Mouse (Mus musculus): Measurements from ENCODE around the gene Hoxa7.

The Hoxa7 gene

DNA sequence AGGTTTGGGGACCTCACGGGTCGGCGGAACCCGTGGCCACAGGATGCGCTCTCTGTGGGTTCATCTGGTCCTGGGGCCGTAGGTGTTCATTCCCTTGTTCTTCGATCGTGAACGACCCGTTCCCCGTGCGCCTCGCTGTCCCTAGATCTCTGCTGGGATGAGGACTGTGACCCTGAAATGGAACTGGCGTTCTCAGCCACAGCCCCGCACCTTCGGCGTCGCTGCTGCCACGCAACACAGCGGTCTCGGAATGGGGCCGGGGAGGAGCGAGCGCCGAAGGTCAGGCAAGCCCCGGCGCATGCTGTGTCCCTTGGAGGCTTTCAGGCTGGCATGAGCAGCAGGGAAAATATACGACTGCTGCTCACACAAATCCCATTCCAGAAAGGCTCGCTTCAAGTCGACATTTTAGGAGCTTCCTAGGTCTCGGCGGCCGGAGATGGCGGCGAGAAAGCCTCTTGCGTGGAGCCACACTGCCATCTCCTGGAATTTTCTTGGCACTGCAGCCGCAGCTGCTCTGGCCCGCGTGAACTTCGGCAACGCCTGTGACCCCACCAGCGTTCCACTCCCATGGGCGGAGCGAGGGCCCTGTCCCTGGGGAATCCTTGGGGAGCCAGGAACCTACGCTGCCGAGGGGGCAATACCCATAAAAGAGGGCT is at the start of gene Hoxa7:
Gene Hoxa7 (minus strand): TSS at position 518 of the 656 bp plus-strand sequence.
- in situ Hi-C loops (cut with MboI; ENCODE audit: unreplicated experiment in 2 of 2): loop anchor here (5.0 to 25.0 kb wide), 9 partner anchors 357 to 1434 kb away; no protein-coding TSS in a partner anchor

DNA sequence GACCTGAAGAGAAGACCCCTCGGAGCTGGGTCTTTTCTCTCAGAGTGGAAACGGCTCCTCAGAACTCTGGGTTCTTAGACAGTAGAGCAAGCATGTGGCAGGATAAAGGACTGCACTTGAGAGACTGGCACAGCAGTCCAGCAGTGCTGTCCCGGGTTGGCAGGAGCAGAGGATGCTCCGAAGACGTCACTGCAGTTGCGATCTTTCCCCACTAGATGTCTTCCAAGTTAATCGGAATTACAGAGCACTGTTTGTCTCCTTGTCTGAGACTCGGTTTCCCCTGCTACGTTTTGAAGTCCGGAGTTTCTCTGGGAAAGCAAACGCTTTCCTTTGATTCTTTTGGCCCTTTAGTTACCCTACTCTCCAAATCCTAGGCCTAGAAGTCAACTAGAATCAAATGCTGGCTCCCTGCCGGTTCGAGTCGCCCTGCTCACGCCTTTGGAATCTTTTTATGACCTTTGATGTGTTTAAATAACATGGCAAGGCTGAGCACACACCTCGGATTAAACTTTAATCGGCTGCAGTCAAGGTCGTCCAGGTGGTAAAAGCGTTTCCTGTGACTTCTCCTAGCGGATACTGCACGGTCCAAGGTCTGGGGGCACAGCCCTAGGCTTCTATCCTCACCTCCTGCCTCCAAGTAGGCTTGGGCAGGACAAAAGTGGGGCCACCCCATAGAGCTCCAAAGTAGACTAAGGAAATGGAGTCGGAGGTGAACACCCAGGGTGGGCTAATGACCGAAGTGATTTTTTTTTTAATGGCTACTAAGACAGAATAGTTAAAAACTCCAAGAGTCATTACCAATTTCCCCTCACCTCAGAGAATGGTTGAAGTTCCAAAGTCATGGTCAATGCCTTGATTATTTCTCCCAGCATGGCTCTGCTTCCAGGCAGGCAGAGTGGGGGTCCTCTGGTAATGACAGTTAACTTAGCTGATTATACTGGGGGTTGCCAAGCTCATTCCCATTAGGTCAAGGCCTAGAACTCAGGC is 49.1 kb upstream of the Hoxa7 start:
- in situ Hi-C loops (cut with MboI; ENCODE audit: unreplicated experiment in 2 of 2): loop anchor here in 1 of 2 experiments (25.0 kb wide), 1 partner anchor 1942 kb away; no protein-coding TSS in a partner anchor

DNA sequence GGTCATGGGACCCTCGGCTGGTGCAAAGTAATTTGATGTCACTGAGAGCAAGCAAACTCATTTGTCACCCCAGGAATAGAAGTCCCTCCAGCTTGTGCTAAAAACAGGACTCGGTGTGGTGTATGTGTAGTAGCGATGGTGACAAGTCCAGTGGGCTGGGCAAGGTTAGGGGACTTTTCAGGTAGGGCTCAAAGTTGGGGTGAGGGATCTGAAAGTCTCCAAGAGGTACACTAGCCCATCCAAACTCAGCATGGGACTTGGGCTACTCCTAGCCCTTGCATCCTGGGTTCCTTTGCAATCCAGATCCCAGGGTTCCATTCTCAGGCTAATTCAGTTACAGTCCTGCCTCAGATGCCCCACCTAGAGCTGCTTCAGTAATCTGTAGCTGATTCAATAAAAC is 47.1 kb upstream of the Hoxa7 start:
- in situ Hi-C loops (cut with MboI; ENCODE audit: unreplicated experiment in 2 of 2): loop anchor here in 1 of 2 experiments (25.0 kb wide), 1 partner anchor 1944 kb away; no protein-coding TSS in a partner anchor

DNA sequence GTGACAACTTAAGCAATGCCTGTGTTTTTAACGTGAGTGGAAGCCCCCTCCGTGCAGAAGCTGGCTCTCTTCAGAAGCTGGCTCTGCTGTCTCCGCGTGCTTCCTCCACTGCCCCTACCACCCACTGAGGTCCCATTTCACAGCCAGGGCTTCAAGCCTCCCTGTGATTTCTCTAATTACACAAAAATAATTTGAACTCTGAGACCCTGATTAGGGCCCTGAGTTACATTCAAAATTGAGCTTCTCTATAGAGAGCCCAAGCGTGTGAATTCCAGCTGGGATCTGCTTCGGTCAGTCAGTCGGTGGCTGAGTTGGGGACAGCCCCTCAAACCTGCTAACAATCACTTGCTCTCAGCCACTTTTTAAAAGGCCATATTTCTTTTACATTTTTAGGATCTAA is 46.7 kb upstream of the Hoxa7 start:
- in situ Hi-C loops (cut with MboI; ENCODE audit: unreplicated experiment in 2 of 2): loop anchor here in 1 of 2 experiments (25.0 kb wide), 1 partner anchor 1944 kb away; no protein-coding TSS in a partner anchor

DNA sequence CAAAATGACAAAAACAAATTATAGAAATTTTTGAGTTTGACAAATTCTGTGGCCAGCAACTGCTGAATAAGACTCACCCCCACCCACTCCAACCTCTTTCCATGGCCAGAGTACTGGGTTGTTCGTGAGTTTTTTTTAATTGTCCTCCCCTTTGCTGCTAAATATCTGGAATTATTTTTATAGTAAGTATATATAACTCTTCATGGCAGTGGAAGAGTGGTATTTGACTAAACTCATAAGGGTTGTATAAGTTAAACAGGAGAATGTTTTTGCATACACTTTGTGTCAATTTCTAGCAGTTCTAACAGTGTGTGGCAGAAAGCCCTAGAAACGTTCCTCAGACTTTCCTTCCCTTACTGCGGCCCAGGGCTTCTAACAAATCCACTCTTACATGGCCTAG is 46.0 kb upstream of the Hoxa7 start:
- in situ Hi-C loops (cut with MboI; ENCODE audit: unreplicated experiment in 2 of 2): loop anchor here in 1 of 2 experiments (25.0 kb wide), 1 partner anchor 1945 kb away; no protein-coding TSS in a partner anchor

DNA sequence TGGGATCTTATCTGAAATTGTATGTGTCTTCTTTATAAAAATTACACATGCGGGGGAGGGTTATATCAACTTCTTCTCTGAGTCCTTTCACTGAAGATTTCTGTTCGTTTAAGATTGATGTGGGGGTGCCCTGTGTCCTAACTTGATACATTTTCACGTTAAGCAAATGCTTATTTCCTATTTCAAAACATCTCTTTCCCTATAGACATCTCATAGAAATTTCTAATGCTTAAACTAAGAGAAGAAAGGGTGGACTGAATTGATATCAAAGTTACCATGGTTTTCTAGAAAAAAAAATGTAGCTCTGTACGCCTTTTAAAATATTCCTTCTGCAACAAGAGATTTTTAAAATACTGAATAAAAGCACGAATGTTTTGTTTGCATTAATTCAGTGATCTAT is 45.6 kb upstream of the Hoxa7 start:
- in situ Hi-C loops (cut with MboI; ENCODE audit: unreplicated experiment in 2 of 2): loop anchor here in 1 of 2 experiments (25.0 kb wide), 1 partner anchor 1945 kb away; no protein-coding TSS in a partner anchor

DNA sequence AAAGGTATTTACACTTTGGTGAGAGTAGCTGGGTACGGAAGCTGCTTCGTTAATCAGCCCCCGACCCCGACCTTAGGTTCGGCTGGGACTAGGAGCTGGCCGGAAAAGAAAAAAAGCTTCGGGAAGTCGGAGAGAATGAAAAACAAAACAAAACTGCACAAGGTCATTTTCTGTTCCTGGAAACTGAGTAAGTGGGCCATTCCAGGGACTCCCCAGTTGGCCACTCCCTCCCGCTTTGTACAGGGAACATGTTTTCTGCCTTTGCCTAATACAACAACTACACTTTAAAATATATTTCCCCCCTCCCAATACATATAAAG is 45.0 kb upstream of the Hoxa7 start:
- in situ Hi-C loops (cut with MboI; ENCODE audit: unreplicated experiment in 2 of 2): loop anchor here in 1 of 2 experiments (25.0 kb wide), 1 partner anchor 1946 kb away; no protein-coding TSS in a partner anchor

DNA sequence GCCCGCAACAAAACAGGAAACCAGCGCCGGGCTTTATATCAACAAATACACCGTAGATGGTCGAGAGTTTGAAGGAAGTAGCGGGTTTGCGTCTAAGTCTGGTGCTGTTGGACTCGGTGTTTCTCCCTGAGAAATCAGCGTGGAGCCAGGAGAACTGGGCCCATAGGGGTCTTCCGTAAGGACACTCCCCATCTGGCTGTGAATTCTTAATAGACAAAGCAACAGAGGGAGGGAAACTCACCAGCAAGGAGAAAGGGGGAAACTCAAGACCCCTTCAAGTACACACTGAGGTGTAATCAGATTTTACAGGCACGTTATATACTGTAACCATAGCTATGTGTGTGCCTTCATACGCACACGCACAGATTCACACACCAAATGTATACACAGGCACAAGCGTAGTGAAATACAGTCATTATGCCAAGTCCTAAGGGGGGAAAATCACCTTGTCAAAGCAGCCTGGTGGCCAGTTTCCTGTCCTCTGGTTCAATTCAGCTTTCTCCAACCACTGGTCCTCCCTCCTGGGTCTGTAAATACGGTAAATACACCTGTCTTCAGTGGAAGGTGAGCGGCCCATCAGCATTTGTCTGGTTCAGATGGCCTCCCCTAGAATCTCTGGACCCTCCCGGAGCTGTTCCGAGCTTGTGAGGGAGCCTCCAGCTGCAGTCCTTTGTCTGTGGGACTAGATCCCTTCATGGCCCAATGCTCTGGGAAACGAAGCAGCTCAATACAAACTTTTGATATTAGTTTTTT is 44.4 kb upstream of the Hoxa7 start:
- in situ Hi-C loops (cut with MboI; ENCODE audit: unreplicated experiment in 2 of 2): loop anchor here in 1 of 2 experiments (25.0 kb wide), 1 partner anchor 1946 kb away; no protein-coding TSS in a partner anchor

DNA sequence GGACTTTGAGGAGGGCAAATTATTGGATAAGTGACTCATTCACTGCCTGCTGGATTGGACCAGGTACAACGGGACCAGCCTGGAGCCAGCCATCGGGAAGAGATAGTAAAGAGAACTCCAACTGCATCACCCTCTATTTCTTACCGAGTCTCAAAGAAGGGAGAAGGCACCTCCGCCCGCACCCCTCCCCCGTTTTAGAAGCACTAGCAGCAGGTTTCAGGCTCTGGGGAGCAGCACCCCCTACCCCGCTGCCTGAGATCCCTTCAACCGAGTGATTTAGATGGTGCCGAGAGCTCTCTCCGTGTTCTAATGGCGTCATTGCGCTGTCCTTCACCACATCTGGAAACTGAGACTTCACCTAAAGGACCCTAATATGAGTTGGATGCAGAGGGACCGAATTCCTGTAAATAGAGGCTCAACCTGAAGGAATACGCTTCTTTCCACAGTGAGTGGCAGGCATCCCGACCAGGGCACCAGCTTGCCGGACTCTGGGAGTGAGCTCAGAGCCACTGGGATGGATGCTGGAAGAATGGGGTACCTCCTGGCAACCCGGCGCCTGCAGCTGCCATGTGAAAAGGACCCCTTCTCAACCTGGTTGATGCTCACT is 43.8 kb upstream of the Hoxa7 start:
- in situ Hi-C loops (cut with MboI; ENCODE audit: unreplicated experiment in 2 of 2): loop anchor here in 1 of 2 experiments (25.0 kb wide), 1 partner anchor 1947 kb away; no protein-coding TSS in a partner anchor

DNA sequence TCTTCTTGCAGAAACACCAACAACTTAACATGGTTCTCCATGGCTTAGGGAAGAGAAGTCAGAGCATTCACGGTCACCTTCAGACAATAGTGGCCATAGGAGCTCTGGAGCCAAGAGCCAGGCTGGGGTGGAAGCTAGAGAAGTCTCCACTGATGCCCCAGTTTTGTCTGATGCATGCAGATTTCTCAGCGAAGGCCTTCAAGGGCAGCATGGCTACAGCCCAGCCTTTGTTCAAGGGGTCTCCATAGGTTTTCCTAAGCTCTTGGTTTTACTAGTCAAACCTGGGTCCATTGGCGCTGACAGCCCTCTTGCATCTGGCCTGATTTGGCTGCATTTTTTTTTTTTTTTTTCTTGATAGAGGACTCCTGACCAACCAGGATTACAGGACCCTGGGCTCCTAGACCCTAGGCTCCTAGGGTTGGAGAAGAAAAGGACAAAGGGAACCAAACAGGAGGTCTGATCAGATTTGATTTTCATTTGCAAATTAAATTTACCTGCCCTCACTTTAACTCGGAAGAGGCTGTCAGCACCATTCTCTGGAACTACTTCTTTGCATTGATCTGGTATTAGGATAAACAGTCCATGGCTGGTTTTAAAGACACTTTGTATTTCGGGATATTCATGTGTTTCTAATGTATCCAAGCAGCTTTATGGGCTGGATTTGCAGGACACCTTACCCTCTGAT is 42.6 kb upstream of the Hoxa7 start:
- in situ Hi-C loops (cut with MboI; ENCODE audit: unreplicated experiment in 2 of 2): loop anchor here in 1 of 2 experiments (25.0 kb wide), 1 partner anchor 1948 kb away; no protein-coding TSS in a partner anchor

DNA sequence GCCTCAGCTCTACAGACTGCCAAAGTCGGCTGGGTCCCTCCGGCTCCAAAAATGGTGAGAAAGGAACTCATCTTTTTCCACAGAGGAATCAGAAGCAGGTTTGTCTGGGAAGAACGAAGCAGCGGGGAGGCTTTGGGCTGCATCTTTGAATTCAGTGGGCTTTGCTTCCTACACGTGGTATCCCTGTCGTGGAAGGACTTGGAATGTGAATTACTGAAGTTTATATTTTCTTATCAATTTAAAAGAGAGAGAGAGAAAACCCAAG is 41.6 kb upstream of the Hoxa7 start:
- in situ Hi-C loops (cut with MboI; ENCODE audit: unreplicated experiment in 2 of 2): loop anchor here in 1 of 2 experiments (25.0 kb wide), 1 partner anchor 1949 kb away; no protein-coding TSS in a partner anchor

DNA sequence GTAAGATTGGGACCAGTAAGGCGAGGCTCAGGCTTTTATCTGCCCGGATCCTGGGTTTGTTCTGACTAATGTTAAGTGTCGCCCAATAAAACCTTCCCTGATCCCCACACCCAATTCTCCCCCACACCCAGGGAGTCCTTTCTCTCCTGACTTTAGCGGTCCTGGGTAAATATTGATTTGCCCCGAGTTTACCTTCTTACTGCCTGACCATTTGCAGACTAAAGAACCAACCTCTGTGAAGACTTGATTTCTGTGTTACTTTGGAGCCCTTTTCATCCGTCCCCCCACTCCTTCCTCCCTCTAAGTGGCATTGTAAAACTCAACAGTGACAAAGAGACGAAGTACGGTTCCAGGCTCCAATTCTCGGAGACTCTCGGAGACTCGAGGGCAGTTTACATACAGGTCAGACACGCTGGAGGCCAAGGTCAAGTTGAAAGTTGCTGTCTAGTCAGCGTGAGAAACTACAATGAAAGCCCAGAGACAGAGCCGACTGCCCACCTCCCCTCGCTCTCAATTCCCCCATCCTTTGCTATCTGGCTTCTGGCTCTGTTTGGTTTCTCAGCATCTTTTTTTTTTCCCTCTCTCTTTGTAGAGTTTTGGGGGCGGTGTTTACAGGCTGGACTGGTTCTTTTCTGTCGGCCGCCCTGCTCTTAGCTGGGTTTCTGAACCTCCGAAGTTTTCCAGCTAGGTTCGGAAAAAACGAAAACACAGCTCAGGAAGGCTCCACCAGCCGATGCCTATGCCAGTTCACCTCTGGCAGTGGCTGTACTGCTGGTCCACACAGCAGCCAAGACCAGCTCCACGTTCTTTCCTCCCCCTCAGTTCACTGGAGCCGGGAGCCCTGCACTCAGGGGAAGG is 41.0 kb upstream of the Hoxa7 start:
- in situ Hi-C loops (cut with MboI; ENCODE audit: unreplicated experiment in 2 of 2): loop anchor here in 1 of 2 experiments (25.0 kb wide), 1 partner anchor 1950 kb away; no protein-coding TSS in a partner anchor

DNA sequence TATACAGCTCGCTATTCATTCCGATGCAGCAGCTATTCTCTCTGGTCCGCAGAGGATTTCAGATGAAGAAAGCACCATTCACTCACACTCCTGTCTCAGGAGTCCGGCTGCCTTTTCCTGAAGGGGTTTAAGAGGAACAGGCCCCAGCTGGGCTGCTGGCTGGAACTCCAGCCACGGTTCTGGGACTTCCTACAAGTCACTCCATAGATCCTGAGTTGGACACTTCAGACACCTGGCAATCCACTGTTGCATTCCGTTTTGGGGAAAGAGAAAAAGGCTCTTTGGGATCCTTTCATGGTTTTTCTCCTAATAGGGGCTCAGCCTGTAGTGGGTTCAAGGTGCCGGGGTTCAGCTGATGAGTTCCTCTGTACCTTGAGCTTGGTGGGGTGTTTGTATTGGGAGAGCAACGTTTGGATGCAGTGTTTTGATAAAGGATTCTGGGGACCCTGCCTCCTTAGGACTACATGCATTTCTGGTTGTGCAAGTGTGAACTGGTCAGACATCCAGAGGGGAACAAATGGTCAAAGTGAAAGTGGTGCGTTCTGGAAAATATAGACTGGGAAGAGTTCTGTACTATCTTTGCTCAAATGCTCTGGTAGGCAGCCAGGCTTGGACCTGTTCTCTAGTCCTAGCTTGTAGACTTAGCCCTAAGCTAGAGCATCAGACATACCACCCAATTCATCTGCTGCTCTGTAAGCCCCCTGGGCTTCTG is 40.3 kb upstream of the Hoxa7 start:
- in situ Hi-C loops (cut with MboI; ENCODE audit: unreplicated experiment in 2 of 2): loop anchor here in 1 of 2 experiments (25.0 kb wide), 1 partner anchor 1950 kb away; no protein-coding TSS in a partner anchor

DNA sequence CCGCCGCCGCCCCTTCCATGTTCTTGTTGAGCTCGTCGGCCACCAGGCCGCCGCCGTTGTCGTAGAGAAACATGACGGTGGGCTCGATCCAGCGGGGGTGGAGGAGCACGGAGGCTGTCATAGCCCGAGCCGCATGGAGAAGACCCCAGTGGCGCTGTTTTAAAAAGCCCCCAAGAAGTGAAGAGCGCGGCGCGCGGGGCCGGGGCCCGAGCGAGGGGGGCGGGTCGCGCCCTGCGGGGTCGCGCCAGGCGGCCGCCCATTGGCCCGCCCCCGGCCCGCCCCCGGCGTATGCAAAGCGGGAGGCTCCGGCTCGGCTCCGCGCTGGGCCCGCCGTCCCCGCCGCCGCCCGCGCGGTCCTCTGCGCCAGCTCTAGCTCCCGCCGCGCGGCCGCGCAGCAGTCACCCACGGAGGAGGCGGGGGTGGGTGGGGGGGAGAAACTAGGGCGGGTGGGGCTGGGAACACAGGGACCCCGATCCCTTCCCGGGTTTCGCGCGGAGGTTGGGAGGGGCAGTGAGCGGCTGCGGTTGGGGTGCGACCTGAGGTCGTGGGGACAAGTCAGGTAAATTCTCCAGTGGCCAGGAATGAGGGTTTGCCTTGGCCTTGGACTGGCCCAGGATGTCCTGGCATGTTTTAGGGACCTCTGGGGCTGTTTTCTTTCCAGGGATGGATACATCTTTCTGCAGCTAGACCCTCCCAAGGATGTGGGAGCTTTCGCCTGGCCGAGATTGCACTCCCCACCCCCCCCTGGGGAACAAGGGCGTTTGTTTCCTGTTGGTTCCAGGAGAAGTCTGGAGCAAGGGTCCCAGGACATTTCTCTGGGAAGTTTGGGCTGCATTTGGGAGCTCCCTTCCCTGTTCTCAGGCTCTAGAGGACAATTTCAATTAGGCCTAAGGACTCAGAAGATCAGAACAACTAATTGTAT is 39.3 kb upstream of the Hoxa7 start, which contains the start of gene Hoxa13:
Gene Hoxa13 (minus strand): TSS at position 227 of the 922 bp plus-strand sequence.
- in situ Hi-C loops (cut with MboI; ENCODE audit: unreplicated experiment in 2 of 2): loop anchor here in 1 of 2 experiments (25.0 kb wide), 1 partner anchor 1951 kb away; no protein-coding TSS in a partner anchor

DNA sequence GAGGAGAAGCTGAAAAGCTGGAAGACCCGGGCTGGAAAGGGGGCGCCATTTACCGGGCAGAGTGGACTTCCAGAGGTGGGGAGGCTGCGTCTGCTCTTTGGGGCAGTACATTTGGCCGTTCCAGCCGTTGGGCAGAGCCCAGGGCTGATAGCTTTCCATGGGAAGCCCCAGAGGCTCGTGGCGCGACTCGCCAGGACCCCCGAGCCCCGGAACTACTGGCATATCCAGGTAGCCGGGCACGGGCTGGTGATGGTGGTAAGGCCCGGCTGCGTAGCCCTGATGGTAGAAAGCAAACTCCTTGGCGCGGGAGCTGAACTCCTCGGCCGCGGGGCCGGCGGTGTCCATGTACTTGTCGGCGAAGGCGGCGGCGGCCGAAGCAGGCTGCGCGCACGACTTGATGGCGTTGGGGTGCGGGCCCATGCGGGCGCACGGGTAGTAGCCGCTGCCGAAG is 38.2 kb upstream of the Hoxa7 start:
- in situ Hi-C loops (cut with MboI; ENCODE audit: unreplicated experiment in 2 of 2): loop anchor here in 1 of 2 experiments (5.0 to 25.0 kb wide), 4 partner anchors 587 to 1952 kb away; no protein-coding TSS in a partner anchor
